Mouse (Mus musculus) intestine, postnatal 0 days (tissue): Measurements from ENCODE around the gene Adamts12. TPM values are rescaled to one million over a fixed set of nuclear protein-coding genes. Genes with fewer than 3 reads are reported as not detected.

Experiments used
- ATAC-seq: fragments of 200-750 bp; cut with Nextera tagmentation; 2 replicates; pipeline ENCODE4 v1.8.0; 2017; ENCODE audit warnings: mild to moderate bottlenecking, moderate TSS enrichment, moderate library complexity
- H3K27ac ChIP-seq: fragments of 300-500 bp; sonication (generic); 2 replicates; pipeline ENCODE4 v1.5.1; 2014; ENCODE audit warnings: mild to moderate bottlenecking, low read depth, low read length, moderate library complexity
- H3K27me3 ChIP-seq: fragments of 300-500 bp; sonication (generic); replicated peaks from 2 replicates; pipeline ENCODE4 v1.6.1; 2014; ENCODE audit warnings: low read length, mixed read lengths; ENCODE audit not compliant: control insufficient read depth, insufficient read depth
- H3K36me3 ChIP-seq: fragments of 300-500 bp; sonication (generic); 2 replicates; pipeline ENCODE4 v1.6.1; 2014; ENCODE audit warnings: mild to moderate bottlenecking, moderate library complexity; ENCODE audit not compliant: control insufficient read depth, insufficient read depth
- H3K4me1 ChIP-seq: fragments of 300-500 bp; sonication (generic); replicated peaks from 2 replicates; pipeline ENCODE4 v1.6.1; 2014; ENCODE audit warnings: antibody characterized with exemption, low read length, mixed read lengths; ENCODE audit not compliant: control insufficient read depth, insufficient read depth
- H3K4me2 ChIP-seq: fragments of 300-500 bp; sonication (generic); replicated peaks from 2 replicates; pipeline ENCODE4 v1.6.1; 2014; ENCODE audit warnings: low read depth, mild to moderate bottlenecking, moderate library complexity
- H3K4me3 ChIP-seq: fragments of 300-500 bp; sonication (generic); 2 replicates; pipeline ENCODE4 v1.5.1; 2014; ENCODE audit warnings: low read depth, low read length
- H3K9ac ChIP-seq: fragments of 300-500 bp; sonication (generic); 2 replicates; pipeline ENCODE4 v1.6.1; 2014; ENCODE audit warnings: mild to moderate bottlenecking, low read depth, low read length
- H3K9me3 ChIP-seq: fragments of 300-500 bp; sonication (generic); 2 replicates; pipeline ENCODE4 v1.6.1; 2016; ENCODE audit warnings: mixed run types; ENCODE audit not compliant: control insufficient read depth
- CTCF ChIP-seq: sonication (generic); IDR thresholded peaks from 2 replicates; pipeline ENCODE4 v1.5.1; 2016; ENCODE audit warnings: low read depth, mild to moderate bottlenecking, control low read depth, antibody characterized with exemption, moderate library complexity
- WGBS: fragments of 180-500 bp; shearing (Covaris S2); extraction: QIAGEN DNeasy Blood & Tissue Kit; methylation state at CpG from one replicate; pipeline ENCODE4 v1.1.7; 2014; 5-methylcytosine and 5-hydroxymethylcytosine counted together
- polyA plus RNA-seq: library from polyadenylated mRNA; unstranded; fragments of >200 nt; fragmentation: Nextera tagmentation; extraction: Ambion mirVana; gene quantifications from 2 replicates; pipeline ENCODE4 v1.2.1, GENCODE M21; 2015

Adamts12 gene
- polyA plus RNA-seq, 1 experiment from 2014 or later: 0.70 TPM

GRCm38 (mm10) chr15:11383796-11384195 is 319.2 kb downstream of the Adamts12 start:
- TF ChIP-seq CTCF: no peak
- no peak for ATAC-seq
- Histone ChIP-seq H3K27me3 (no peaks in the 10 kb centered on the region), H3K36me3 (peaks cover 49% of the 10 kb centered on the region), H3K9ac (no peak overlapping the region), H3K9me3 (no peaks in the 10 kb centered on the region), H3K4me1 (no peaks in the 10 kb centered on the region), H3K27ac (no peak overlapping the region), H3K4me3 (no peak overlapping the region), H3K4me2 (no peak overlapping the region)
- WGBS: 96% methylated on average over 21 of the region's 21 CpGs

GRCm38 (mm10) chr15:11392903-11393302 is 328.3 kb downstream of the Adamts12 start:
- Histone ChIP-seq H3K4me2 (no peak overlapping the region), H3K36me3 (peaks cover 77% of the 10 kb centered on the region), H3K9me3 (no peaks in the 10 kb centered on the region), H3K4me1 (no peaks in the 10 kb centered on the region), H3K27ac (no peak overlapping the region), H3K9ac (no peak overlapping the region), H3K4me3 (no peak overlapping the region), H3K27me3 (no peaks in the 10 kb centered on the region)
- no peak for TF ChIP-seq CTCF
- WGBS: 90% methylated on average over 16 of the region's 16 CpGs
- ATAC-seq: no peak

- Histone ChIP-seq H3K27ac (no peak overlapping the region), H3K27me3 (no peaks in the 10 kb centered on the region), H3K9me3 (no peaks in the 10 kb centered on the region), H3K4me2 (no peak overlapping the region), H3K9ac (no peak overlapping the region), H3K4me1 (0 out of 2 replicates have a peak, but pooled peaks cover 2% of the 10 kb centered on the region), H3K36me3 (peaks cover 42% of the 10 kb centered on the region), H3K4me3 (no peak overlapping the region)
- whole genome bisulfite sequencing: 92% methylated on average over 6 of the region's 6 CpGs
- ATAC-seq: no peak
- TF ChIP-seq CTCF: no peak
These were observed 331.8 kb downstream of the Adamts12 start for GRCm38 (mm10) chr15:11396421-11396820.

Other genes with a start within 250 kb of the Adamts12 start
- 7.2 and 7.9 TPM in 2 replicates for gene C1qtnf3, start 112.5 kb upstream of the Adamts12 start, polyA plus RNA-seq
- gene Amacr, start 83.0 kb upstream of the Adamts12 start, polyA plus RNA-seq: 17.7 and 18.1 TPM in 2 replicates
- not detected in 2 replicates for gene Slc45a2, start 64.1 kb upstream of the Adamts12 start, polyA plus RNA-seq
- gene Rxfp3, start 26.8 kb upstream of the Adamts12 start, polyA plus RNA-seq: 0.05 and 0.12 TPM in 2 replicates